Mouse (Mus musculus): ENCODE measurements at regions not wholly inside any gene's neighbourhood (a gene's known extent, or its start where the extent isn't known, plus 50 kb on each side); places are given as distances from the start of the nearest gene placed in this dataset.

GRCm38 (mm10) chr7:71831790-71832525 is 474.4 kb downstream of the Mctp2 start:
- TF ChIP-seq FLI1 (IDR thresholded peaks at IDR 0.05; ENCODE audit: low read length) (no peak), GATA1 (IDR thresholded peaks at IDR 0.05; ENCODE audit: borderline replicate concordance, low read length) (no peak)
